Mouse (Mus musculus): ENCODE data around the gene Polr3h. TPM values are rescaled to one million over a fixed set of nuclear protein-coding genes. Genes with fewer than 3 reads are reported as not detected.

Polr3h gene
- polyA plus RNA-seq, 1 experiment from 2014 or later, result 108 TPM

- H3K4me3 ChIP-seq, result no peak overlapping the region
- no peak overlapping the region for H3K27ac ChIP-seq
- peaks cover 40% of the 10 kb centered on the region for H3K4me1 ChIP-seq
- H3K27me3 ChIP-seq (ENCODE audit: insufficient read depth, poor library complexity, severe bottlenecking), result peaks cover 15% of the 10 kb centered on the region
- no peaks in the 10 kb centered on the region for H3K36me3 ChIP-seq
- 83% methylated on average over 5 of the region's 5 CpGs for WGBS
- no peak for DNase-seq (ENCODE audit: low spot score)
- no peaks in the 10 kb centered on the region for H3K9me3 ChIP-seq
These were observed 14.2 kb upstream of the Polr3h start for GRCm38 (mm10) chr15:81940219-81940618.

GRCm38 (mm10) chr15:81939774-81940173, 13.7 kb upstream of the Polr3h start:
- H3K4me3 ChIP-seq, result no peak overlapping the region
- peaks cover 15% of the 10 kb centered on the region for H3K27me3 ChIP-seq (ENCODE audit: insufficient read depth, poor library complexity, severe bottlenecking)
- no peaks in the 10 kb centered on the region for H3K9me3 ChIP-seq
- no peaks in the 10 kb centered on the region for H3K36me3 ChIP-seq
- no peak overlapping the region for H3K27ac ChIP-seq
- DNase-seq (ENCODE audit: low spot score), result no peak
- H3K4me1 ChIP-seq, result peaks cover 40% of the 10 kb centered on the region
- 78% methylated on average over 4 of the region's 4 CpGs for WGBS

GRCm38 (mm10) chr15:81939157-81939715, 13.2 kb upstream of the Polr3h start:
- 87% methylated on average over 10 of the region's 10 CpGs for WGBS
- H3K4me3 ChIP-seq, result no peak overlapping the region

DNA sequence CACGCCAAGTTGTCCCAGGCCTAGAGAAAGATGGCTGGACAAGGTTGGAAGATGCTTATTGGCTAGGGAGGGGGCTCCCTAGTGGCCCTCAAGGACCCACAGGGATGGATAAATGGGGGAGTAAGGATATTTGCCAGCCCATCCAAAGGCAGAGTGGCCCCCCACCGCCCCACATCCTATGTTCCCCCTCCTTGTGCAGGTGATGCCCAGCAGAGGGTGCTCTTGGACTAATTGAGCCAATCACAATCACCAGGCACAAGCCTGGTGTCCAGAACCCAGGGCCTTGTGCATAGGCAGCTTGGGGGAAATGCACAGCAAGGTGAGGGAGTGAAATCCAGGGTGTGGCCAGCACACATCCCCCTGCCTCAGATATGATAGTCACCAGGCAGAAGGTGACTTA, 12.2 kb upstream of the Polr3h start:
- H3K36me3 ChIP-seq, result no peaks in the 10 kb centered on the region
- H3K4me1 ChIP-seq, result peaks cover 36% of the 10 kb centered on the region
- 29% methylated on average over 2 of the region's 2 CpGs for WGBS
- 0 out of 2 replicates have a peak overlapping the region, but pooled peaks have one; percentile 24 for H3K4me3 ChIP-seq
- DNase-seq (ENCODE audit: low spot score), result no peak
- H3K27ac ChIP-seq, result no peak overlapping the region
- H3K9me3 ChIP-seq, result no peaks in the 10 kb centered on the region
- H3K27me3 ChIP-seq (ENCODE audit: insufficient read depth, poor library complexity, severe bottlenecking), result peaks cover 18% of the 10 kb centered on the region

More at GRCm38 (mm10) chr15:81939157-81939715, 13.2 kb upstream of the Polr3h start:
- no peaks in the 10 kb centered on the region for H3K36me3 ChIP-seq
- H3K27ac ChIP-seq, result no peak overlapping the region
- no peaks in the 10 kb centered on the region for H3K9me3 ChIP-seq
- peaks cover 15% of the 10 kb centered on the region for H3K27me3 ChIP-seq (ENCODE audit: insufficient read depth, poor library complexity, severe bottlenecking)
- DNase-seq (ENCODE audit: low spot score), result no peak
- peaks cover 40% of the 10 kb centered on the region for H3K4me1 ChIP-seq

GRCm38 (mm10) chr15:81937098-81937972, 11.3 kb upstream of the Polr3h start:
- no peak for DNase-seq (ENCODE audit: low spot score)
- Histone ChIP-seq H3K27ac (peak overlapping the region; percentile 77), H3K9me3 (no peaks in the 10 kb centered on the region), H3K4me1 (peaks cover 29% of the 10 kb centered on the region), H3K4me3 (peak overlapping the region; percentile 62), H3K36me3 (no peaks in the 10 kb centered on the region), H3K27me3 (ENCODE audit: insufficient read depth, poor library complexity, severe bottlenecking) (peaks cover 18% of the 10 kb centered on the region)
- 10% methylated on average over 19 of the region's 19 CpGs for WGBS

DNA sequence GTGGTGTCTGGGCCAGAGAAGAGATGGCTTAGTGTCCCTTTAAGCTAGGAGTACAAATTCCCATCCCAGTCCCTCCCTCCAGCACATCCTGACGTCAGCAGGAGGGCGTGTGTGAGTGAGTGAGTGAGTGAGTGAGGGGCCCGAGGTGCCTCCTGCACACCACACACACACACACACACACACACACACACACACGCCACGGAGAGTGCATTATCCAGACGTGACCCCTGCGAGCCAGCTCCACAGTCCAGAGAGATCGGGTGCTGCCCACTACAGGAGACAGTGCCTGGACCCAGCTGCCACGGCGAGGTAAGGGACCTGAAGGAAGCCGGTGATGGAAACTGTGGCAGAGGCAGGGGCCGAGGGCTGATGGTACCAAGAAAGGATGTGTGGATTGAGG, 10.6 kb upstream of the Polr3h start, which contains the start of gene Csdc2:
TSS of gene Csdc2 (plus strand) at position 81 of the 400 bp plus-strand sequence.
- H3K27me3 ChIP-seq (ENCODE audit: insufficient read depth, poor library complexity, severe bottlenecking), result peaks cover 18% of the 10 kb centered on the region
- peaks cover 28% of the 10 kb centered on the region for H3K4me1 ChIP-seq
- H3K36me3 ChIP-seq, result no peaks in the 10 kb centered on the region
- under 1% methylated on average over 12 of the region's 12 CpGs for WGBS
- peak within 1 kb of the TSS; percentile 62 for H3K4me3 ChIP-seq
- peak; percentile 82 for DNase-seq (ENCODE audit: low spot score)
- H3K27ac ChIP-seq, result peak within 1 kb of the TSS; percentile 77
- no peaks in the 10 kb centered on the region for H3K9me3 ChIP-seq

DNA sequence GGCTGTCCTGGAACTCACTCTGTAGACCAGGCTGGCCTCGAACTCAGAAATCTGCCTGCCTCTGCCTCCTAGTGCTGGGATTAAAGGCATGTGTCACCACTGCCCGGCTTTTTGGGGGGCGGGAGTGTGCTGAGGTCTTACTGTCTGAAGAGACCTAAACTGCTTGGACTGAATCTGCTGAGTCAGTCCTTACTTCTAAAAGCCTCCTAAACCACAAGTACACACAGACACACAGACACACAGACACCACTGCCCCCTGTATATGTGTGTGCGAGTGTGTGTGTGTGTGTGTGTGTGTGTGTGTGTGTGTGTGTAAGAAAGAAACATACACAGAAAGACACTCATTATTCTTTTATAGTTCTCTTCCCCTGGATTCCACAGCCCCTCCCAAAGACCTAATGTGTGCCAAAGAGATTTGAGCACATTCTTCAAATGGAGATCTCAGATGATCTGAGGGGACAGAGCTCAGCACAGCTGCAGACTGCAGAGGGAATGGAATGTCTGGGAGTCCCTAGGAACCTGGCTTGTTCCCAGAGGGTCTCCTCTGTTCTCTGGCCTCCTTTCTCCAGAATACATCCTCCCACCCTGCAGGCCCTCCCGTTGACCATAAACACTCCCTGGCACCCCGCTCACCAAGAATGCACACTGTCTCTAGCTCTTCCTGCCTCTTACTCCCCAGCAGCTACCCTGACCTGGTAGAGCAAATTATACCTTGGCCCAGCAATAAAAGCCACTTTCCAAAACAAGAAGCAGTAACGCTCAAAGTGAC, 10.0 kb upstream of the Polr3h start:
- H3K27ac ChIP-seq, result peak overlapping the region; percentile 77
- peaks cover 28% of the 10 kb centered on the region for H3K4me1 ChIP-seq
- 53% methylated on average over 7 of the region's 7 CpGs for WGBS
- peaks cover 18% of the 10 kb centered on the region for H3K27me3 ChIP-seq (ENCODE audit: insufficient read depth, poor library complexity, severe bottlenecking)
- no peak for DNase-seq (ENCODE audit: low spot score)
- H3K9me3 ChIP-seq, result no peaks in the 10 kb centered on the region
- H3K4me3 ChIP-seq, result peak overlapping the region; percentile 62
- no peaks in the 10 kb centered on the region for H3K36me3 ChIP-seq

DNA sequence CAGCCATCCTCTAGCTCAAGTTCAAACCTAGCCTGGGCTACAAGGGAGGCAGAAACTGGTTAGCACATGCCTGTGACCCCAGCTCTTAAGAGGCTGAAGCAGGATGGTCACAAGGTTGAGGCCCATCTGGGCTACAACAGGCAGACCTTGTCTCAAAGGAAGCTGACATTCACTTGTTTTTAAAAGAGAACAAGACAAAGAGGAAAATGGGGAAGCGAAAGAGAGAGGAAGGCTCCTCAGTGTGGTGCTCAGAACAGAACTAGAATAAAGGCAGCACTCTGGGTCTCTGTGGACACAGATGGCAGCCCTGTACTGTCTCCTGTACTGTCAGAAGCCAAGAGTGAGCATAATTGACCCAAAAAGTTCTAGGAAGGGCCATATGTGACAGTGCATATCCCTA, 7.9 kb upstream of the Polr3h start:
- no peak overlapping the region for H3K27ac ChIP-seq
- WGBS, result 74% methylated on average over 1 of the region's 1 CpGs
- no peak for DNase-seq (ENCODE audit: low spot score)
- H3K9me3 ChIP-seq, result no peaks in the 10 kb centered on the region
- H3K27me3 ChIP-seq (ENCODE audit: insufficient read depth, poor library complexity, severe bottlenecking), result peaks cover 18% of the 10 kb centered on the region
- H3K4me1 ChIP-seq, result peaks cover 28% of the 10 kb centered on the region
- no peak overlapping the region for H3K4me3 ChIP-seq
- H3K36me3 ChIP-seq, result no peaks in the 10 kb centered on the region

DNA sequence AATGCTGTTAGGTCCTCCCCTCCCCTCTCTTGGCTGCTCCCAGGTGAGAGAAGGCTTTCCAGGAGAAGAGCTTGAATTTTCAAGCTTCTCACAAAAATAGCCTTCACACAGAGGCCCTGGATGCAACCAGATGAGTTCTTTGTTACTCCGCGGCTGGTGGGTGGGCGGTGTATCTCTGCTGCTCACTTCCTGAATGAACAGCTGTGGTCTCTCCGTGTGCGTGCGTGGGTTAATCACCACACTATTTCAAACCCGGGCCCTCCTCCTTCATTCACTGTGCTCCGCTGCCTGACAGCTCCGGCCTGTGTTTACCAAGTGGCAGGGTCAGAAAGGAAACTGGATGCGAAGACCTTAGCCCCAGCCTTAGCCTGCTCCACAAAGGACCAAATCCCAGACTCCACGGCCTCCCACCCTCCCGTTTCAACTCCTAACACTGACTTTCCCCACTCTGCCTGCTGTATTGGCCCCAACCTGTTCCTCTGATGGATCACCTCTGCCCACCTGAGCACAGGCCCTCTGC, 7.0 kb upstream of the Polr3h start:
- Histone ChIP-seq H3K36me3 (no peaks in the 10 kb centered on the region), H3K27ac (no peak overlapping the region), H3K9me3 (no peaks in the 10 kb centered on the region), H3K27me3 (ENCODE audit: insufficient read depth, poor library complexity, severe bottlenecking) (peaks cover 13% of the 10 kb centered on the region), H3K4me1 (peaks cover 20% of the 10 kb centered on the region), H3K4me3 (no peak overlapping the region)
- 50% methylated on average over 12 of the region's 12 CpGs for WGBS
- no peak for DNase-seq (ENCODE audit: low spot score)

DNA sequence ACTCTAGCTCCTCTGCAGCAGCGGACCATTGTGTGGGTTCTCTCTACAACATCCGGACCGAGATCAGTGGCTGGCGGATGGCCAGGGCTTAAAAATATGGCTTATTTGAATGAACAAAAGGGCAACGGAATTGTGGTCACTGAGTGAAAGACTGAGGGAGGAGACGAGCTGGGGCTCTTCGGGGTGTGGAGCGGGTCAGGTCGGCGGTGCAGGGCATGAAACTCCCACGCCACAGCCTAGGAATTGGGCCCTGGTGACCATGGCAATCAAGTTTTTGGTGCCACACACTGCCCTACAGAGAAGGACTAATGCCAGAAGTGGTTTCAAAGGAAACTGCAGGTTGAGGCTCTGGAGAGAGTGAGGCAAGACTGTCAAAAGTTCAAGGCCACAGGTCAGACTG, 2.2 kb upstream of the Polr3h start:
- Histone ChIP-seq H3K4me3 (no peak overlapping the region), H3K9me3 (no peaks in the 10 kb centered on the region), H3K36me3 (peaks cover 1% of the 10 kb centered on the region; the same call in 1 of the 2 replicates), H3K27ac (no peak overlapping the region), H3K4me1 (peaks cover 20% of the 10 kb centered on the region), H3K27me3 (ENCODE audit: insufficient read depth, poor library complexity, severe bottlenecking) (0 out of 2 replicates have a peak, but pooled peaks cover under 1% of the 10 kb centered on the region)
- no peak for DNase-seq (ENCODE audit: low spot score)
- 69% methylated on average over 11 of the region's 11 CpGs for WGBS

- Histone ChIP-seq H3K27ac (no peak overlapping the region), H3K9me3 (no peaks in the 10 kb centered on the region), H3K4me3 (no peak overlapping the region), H3K27me3 (ENCODE audit: insufficient read depth, poor library complexity, severe bottlenecking) (no peaks in the 10 kb centered on the region), H3K36me3 (peaks cover 3% of the 10 kb centered on the region; the same call in 1 of the 2 replicates), H3K4me1 (peaks cover 20% of the 10 kb centered on the region)
- DNase-seq (ENCODE audit: low spot score), result no peak
- WGBS, result 64% methylated on average over 4 of the region's 4 CpGs
These were observed 1.7 kb upstream of the Polr3h start for GRCm38 (mm10) chr15:81927741-81928140.

DNA sequence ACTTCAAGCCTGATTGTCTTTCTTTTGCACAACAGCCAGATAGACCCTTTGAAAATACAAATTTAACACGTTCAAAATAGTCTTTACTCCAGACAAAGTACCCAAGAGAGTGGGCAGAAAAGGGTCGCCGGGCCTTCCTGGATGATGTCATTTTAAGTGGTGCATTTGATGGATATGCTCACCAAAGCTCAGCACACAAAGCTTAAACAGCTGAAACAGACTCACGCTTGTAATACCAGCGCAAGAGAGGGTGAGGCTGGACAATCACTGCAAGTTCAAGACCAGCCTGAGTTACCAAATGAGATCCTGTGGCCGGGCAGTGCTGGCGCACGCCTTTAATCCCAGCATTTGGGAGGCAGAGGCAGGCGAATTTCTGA, 394 bp upstream of the Polr3h start:
- Histone ChIP-seq H3K9me3 (no peaks in the 10 kb centered on the region), H3K27ac (no peak overlapping the region; the same call in 1 of the 2 replicates), H3K4me1 (peaks cover 20% of the 10 kb centered on the region), H3K27me3 (ENCODE audit: insufficient read depth, poor library complexity, severe bottlenecking) (no peaks in the 10 kb centered on the region), H3K4me3 (peak overlapping the region; percentile 75), H3K36me3 (peaks cover 6% of the 10 kb centered on the region)
- 35% methylated on average over 9 of the region's 9 CpGs for WGBS
- DNase-seq (ENCODE audit: low spot score), result no peak
